Mouse (Mus musculus) testis, adult 2 months (tissue): Measurements from ENCODE around the gene Tbcb. TPM values are rescaled to one million over a fixed set of nuclear protein-coding genes. Genes with fewer than 3 reads are reported as not detected.

Experiments
- H3K27ac ChIP-seq: fragments of 200-500 bp; 2 replicates; pipeline ENCODE4 v1.5.1; 2012; ENCODE audit warnings: low read depth, low read length; ENCODE audit not compliant: control insufficient read depth, insufficient read depth
- H3K27me3 ChIP-seq: fragments of 200-500 bp; 2 replicates; pipeline ENCODE4 v1.6.1; 2012; ENCODE audit warnings: mild to moderate bottlenecking, low read length, moderate library complexity; ENCODE audit not compliant: control insufficient read depth, insufficient read depth
- H3K36me3 ChIP-seq: fragments of 200-500 bp; 2 replicates; pipeline ENCODE4 v1.6.1; 2012; ENCODE audit warnings: mild to moderate bottlenecking, low read length; ENCODE audit not compliant: control insufficient read depth, insufficient read depth
- H3K4me1 ChIP-seq: fragments of 200-500 bp; 2 replicates; pipeline ENCODE4 v1.6.1; 2012; ENCODE audit warnings: low read length; ENCODE audit not compliant: control insufficient read depth, insufficient read depth
- H3K4me3 ChIP-seq: fragments of 200-500 bp; 2 replicates; pipeline ENCODE4 v1.5.1; 2012; ENCODE audit warnings: low read depth, mild to moderate bottlenecking, low read length, moderate library complexity, mixed read lengths; ENCODE audit not compliant: control insufficient read depth
- CTCF ChIP-seq: fragments of 200-500 bp; IDR thresholded peaks from 2 replicates; pipeline ENCODE4 v1.5.1; 2012; ENCODE audit warnings: low read depth, mild to moderate bottlenecking, inconsistent platforms, low read length, moderate library complexity; ENCODE audit not compliant: control insufficient read depth, insufficient read depth, insufficient replicate concordance
- POLR2A ChIP-seq: fragments of 200-500 bp; IDR thresholded peaks from 2 replicates; pipeline ENCODE4 v1.6.1; 2012; ENCODE audit warnings: low read depth, mild to moderate bottlenecking, inconsistent platforms, low read length, moderate library complexity; ENCODE audit not compliant: control insufficient read depth
- polyA plus RNA-seq: library from polyadenylated mRNA; depleted of rRNA; stranded (reverse); fragments of >200 nt; gene quantifications from 2 replicates; pipeline ENCODE4 v1.2.3, GENCODE M21; 2012

Tbcb gene
- polyA plus RNA-seq, 1 experiment = 66.2 TPM

DNA sequence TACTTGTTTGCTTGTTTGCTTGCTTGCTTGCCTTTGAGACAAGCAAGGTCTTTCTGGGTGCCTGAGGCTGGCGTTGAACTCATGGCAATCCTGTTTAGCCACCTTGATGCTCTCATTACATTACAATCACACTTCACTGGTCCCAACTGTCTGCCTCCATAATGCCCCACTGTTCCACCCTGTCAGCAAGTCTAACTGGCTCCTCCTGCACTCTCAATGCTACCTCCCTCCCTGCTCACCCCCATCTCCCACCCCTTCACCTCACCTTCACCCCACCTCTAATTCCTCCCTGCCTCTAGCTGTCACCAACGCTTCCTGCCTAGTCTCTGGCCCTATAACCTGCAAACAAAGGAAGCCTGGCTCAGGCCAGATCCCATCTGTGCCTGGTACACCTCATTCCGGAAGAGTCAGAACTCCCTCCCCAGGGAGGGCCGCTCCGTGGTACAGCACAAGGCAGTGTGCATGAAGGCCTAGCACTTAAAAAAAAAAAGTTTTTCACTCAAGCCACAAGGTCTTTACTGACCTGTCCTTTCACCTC lies 34.4 kb downstream of the Tbcb start:
- no peaks in the 10 kb centered on the region for H3K27me3 ChIP-seq
- peak overlapping the region; percentile 79 for H3K27ac ChIP-seq

GRCm38 (mm10) chr7:30196171-30196570 lies 35.9 kb downstream of the Tbcb start:
- Histone ChIP-seq H3K4me1 (peaks cover 43% of the 10 kb centered on the region), H3K36me3 (no peaks in the 10 kb centered on the region), H3K4me3 (no peak overlapping the region), H3K27me3 (no peaks in the 10 kb centered on the region), H3K27ac (no peak overlapping the region)
- TF ChIP-seq CTCF (no peak), POLR2A (no peak)

More for the DNA sequence above, 34.4 kb downstream of the Tbcb start:
- TF ChIP-seq POLR2A = no peak
- no peak for TF ChIP-seq CTCF
- Histone ChIP-seq H3K36me3 (no peaks in the 10 kb centered on the region), H3K4me3 (no peak overlapping the region), H3K4me1 (peaks cover 41% of the 10 kb centered on the region)

DNA sequence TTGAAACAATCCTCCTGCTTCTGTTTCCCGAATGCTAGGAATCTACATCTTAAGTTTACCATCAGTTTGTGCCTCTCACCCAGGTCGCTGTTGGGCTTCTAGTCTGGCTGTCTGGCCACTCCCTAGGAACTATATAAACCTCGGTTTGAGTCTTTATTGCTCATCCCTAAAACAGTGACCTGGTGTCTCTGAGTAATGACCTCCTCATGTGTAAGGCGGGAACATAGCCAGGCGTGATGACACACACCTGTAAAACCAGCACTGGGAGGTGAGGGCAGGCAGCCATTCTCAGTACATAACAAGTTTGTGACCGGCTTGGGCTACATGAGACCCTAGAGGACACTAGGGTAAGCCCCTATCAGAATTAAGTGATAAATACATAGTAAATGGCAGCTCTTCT lies 36.6 kb downstream of the Tbcb start:
- no peak overlapping the region for H3K4me3 ChIP-seq
- H3K27me3 ChIP-seq = no peaks in the 10 kb centered on the region
- H3K4me1 ChIP-seq = peaks cover 43% of the 10 kb centered on the region
- no peaks in the 10 kb centered on the region for H3K36me3 ChIP-seq
- TF ChIP-seq CTCF (no peak), POLR2A (no peak)
- no peak overlapping the region for H3K27ac ChIP-seq

DNA sequence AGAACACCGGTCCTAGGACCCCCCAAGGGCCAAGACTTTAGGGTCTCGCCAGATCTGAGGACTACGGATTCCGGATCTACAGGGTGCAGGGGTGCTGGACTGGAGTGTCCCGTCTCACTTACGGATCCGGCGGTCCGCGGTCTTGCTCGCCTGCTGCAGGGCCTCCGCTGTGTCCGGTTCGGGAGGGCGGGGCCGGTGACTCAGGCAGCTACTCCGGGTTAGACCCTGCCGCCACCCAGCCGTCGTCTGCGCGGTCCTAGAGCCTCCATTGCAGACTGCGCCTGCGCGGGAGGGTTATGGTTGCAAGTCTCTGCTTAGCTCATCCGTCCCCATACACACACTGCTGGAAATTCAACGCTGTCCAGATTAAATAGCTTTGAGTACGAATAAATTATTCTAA lies 37.2 kb downstream of the Tbcb start:
- no peaks in the 10 kb centered on the region for H3K36me3 ChIP-seq
- TF ChIP-seq POLR2A (peak; percentile 72), CTCF (no peak)
- peaks cover 39% of the 10 kb centered on the region for H3K4me1 ChIP-seq
- H3K4me3 ChIP-seq = peak overlapping the region; percentile 90
- peak overlapping the region; percentile 92 for H3K27ac ChIP-seq
- H3K27me3 ChIP-seq = no peaks in the 10 kb centered on the region

DNA sequence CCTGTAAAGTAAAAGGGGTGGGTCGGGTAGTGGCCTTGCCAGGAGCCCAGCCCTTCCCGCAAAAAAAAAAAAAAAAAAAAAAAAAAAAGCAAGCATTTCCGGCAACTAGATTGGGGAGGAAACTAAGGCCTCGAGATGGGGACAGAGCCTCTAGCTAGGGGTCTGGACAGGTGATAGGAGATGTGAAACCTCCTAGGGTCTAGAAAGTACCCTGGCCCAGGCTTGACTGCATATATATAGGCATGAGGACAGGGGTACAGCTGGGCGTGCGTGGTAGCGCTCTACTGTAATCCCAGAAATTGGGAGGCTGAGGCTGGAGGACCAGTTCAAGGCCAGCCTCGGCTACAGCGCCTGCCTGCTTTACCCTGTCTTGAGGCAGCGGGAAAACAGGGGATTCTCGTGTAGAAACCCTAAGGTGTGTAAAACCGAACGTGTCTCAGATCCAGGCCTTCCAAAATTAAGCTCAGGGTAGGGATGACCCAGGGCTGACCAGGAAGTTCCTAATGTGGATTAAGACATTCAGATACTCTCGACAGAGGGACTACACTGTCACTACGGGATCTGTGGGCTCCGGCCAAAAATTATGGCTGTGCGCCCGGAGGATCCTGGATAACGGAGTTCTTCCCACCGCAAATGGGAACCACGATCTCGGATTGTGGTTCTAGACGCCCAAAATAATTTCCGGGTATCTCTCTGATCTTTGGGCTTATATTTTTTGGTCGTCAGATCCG lies 37.8 kb downstream of the Tbcb start:
- peaks cover 33% of the 10 kb centered on the region for H3K4me1 ChIP-seq
- H3K27ac ChIP-seq = peak overlapping the region; percentile 92
- TF ChIP-seq CTCF (no peak), POLR2A (no peak)
- peak overlapping the region; percentile 90 for H3K4me3 ChIP-seq
- H3K36me3 ChIP-seq = no peaks in the 10 kb centered on the region
- H3K27me3 ChIP-seq = no peaks in the 10 kb centered on the region

GRCm38 (mm10) chr7:30193581-30194100 lies 38.4 kb downstream of the Tbcb start:
- Histone ChIP-seq H3K27me3 (no peaks in the 10 kb centered on the region), H3K4me3 (peak overlapping the region; percentile 90), H3K4me1 (peaks cover 31% of the 10 kb centered on the region), H3K36me3 (no peaks in the 10 kb centered on the region), H3K27ac (peak overlapping the region; percentile 73)
- TF ChIP-seq POLR2A = peak; percentile 35; the same call in 1 of the 2 replicates
- no peak for TF ChIP-seq CTCF

DNA sequence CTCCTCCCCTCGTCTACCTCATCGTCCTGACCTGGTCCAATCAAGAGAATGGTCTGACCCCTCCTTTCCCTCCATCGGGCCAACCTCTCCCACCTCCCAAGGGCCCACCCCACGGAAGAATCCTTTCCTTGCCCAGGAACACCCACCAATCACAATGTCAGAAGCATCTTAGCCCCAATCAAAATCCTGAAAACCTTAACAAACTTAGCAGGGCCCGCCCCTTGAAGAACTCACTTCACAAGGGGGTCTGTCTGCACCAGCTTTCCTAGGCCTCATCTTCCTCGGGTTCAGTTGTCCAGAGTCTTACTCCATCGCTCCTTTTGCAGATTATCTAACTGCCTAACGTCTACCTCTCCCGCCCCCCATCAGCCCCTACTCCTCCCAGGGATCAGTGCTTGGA lies 39.1 kb downstream of the Tbcb start:
- Histone ChIP-seq H3K27ac (peak overlapping the region; percentile 73), H3K36me3 (0 out of 2 replicates have a peak, but pooled peaks cover 2% of the 10 kb centered on the region), H3K4me1 (peaks cover 28% of the 10 kb centered on the region), H3K27me3 (no peaks in the 10 kb centered on the region), H3K4me3 (peak overlapping the region; percentile 90)
- TF ChIP-seq CTCF (no peak), POLR2A (peak; percentile 36; the same call in 1 of the 2 replicates)
